Mouse (Mus musculus) CH12.LX (cell line): ENCODE measurements around the gene Hpcal1. TPM values are rescaled to one million over a fixed set of nuclear protein-coding genes. Genes with fewer than 3 reads are reported as not detected.

Source experiments
- DNase-seq: peaks from one replicate; pipeline ENCODE4 v3.0.0-alpha.2; 2013; ENCODE audit errors: extremely low read depth
- H3K27ac ChIP-seq: 2 replicates; pipeline ENCODE4 v1.5.1; 2012; ENCODE audit warnings: low read depth, mild to moderate bottlenecking, control low read depth, moderate library complexity; ENCODE audit not compliant: insufficient read depth
- H3K27me3 ChIP-seq: replicated peaks from 2 replicates; pipeline ENCODE3; 2012; ENCODE audit warnings: inconsistent platforms
- H3K36me3 ChIP-seq, 2 experiments: replicated peaks in 1 of 2; 2 replicates each; pipeline versions ENCODE3 to v1.6.1; 2012; ENCODE audit warnings: inconsistent platforms in 1 of 2, low read length in 1 of 2, mild to moderate bottlenecking in 1 of 2, mixed read lengths in 1 of 2, moderate library complexity in 1 of 2; ENCODE audit not compliant: control insufficient read depth in 1 of 2, insufficient read depth in 1 of 2
- H3K4me1 ChIP-seq, 2 experiments: 2 replicates each; pipeline ENCODE4 v1.6.1; 2012; ENCODE audit warnings: inconsistent platforms in 1 of 2, moderate library complexity in 1 of 2; ENCODE audit not compliant: insufficient read depth in 2 of 2, control insufficient read depth in 1 of 2
- H3K4me2 ChIP-seq: 2 replicates; pipeline ENCODE4 v1.6.1; 2012; ENCODE audit warnings: low read depth, mild to moderate bottlenecking, control low read depth; ENCODE audit not compliant: poor library complexity, insufficient read depth, severe bottlenecking
- H3K4me3 ChIP-seq, 3 experiments: fragments of 150-350 bp in 1 of 3; sonication (generic) in 1 of 3; replicated peaks in 1 of 3; 2 replicates each; pipeline versions ENCODE3 to v1.5.1; 2011 to 2012; ENCODE audit warnings: low read depth in 2 of 3, low read length in 2 of 3, mild to moderate bottlenecking in 2 of 3, moderate library complexity in 2 of 3, control low read depth in 1 of 3, improper control_type of control experiment in 1 of 3, inconsistent platforms in 1 of 3, mixed read lengths in 1 of 3; ENCODE audit not compliant: poor library complexity in 1 of 3
- H3K79me2 ChIP-seq: replicated peaks from 2 replicates; pipeline ENCODE4 v1.6.1; 2012; ENCODE audit warnings: mild to moderate bottlenecking, moderate library complexity; ENCODE audit not compliant: control insufficient read depth, poor library complexity, insufficient read depth, severe bottlenecking; ENCODE audit errors: extremely low read depth
- H3K9ac ChIP-seq: 2 replicates; pipeline ENCODE4 v1.6.1; 2012; ENCODE audit warnings: low read depth, mild to moderate bottlenecking, control low read depth, moderate library complexity; ENCODE audit not compliant: insufficient read depth
- H3K9me3 ChIP-seq: replicated peaks from 2 replicates; pipeline ENCODE3; 2012; ENCODE audit warnings: low read length, inconsistent platforms, mixed read lengths
- CHD2 ChIP-seq: IDR thresholded peaks from 2 replicates; pipeline ENCODE4 v1.6.1; 2011; ENCODE audit warnings: low read length, improper control_type of control experiment
- E2F4 ChIP-seq: IDR thresholded peaks from 2 replicates; pipeline ENCODE4 v1.6.1; 2011; ENCODE audit warnings: low read depth, low read length, improper control_type of control experiment; ENCODE audit not compliant: insufficient replicate concordance
- ELF1 ChIP-seq: IDR thresholded peaks from 2 replicates; pipeline ENCODE4 v1.6.1; 2014; ENCODE audit warnings: low read depth, mild to moderate bottlenecking, inconsistent platforms, low read length, improper control_type of control experiment
- ETS1 ChIP-seq: conservative IDR thresholded peaks from 2 replicates; pipeline ENCODE4 v1.6.1; 2012; ENCODE audit warnings: low read depth, mild to moderate bottlenecking, inconsistent platforms, low read length, improper control_type of control experiment, moderate library complexity
- HCFC1 ChIP-seq: IDR thresholded peaks from 2 replicates; pipeline ENCODE4 v1.6.1; 2012; ENCODE audit warnings: low read depth, mild to moderate bottlenecking, inconsistent platforms, low read length, improper control_type of control experiment
- JUN ChIP-seq: IDR thresholded peaks from 2 replicates; pipeline ENCODE4 v1.6.1; 2011; ENCODE audit warnings: low read depth, mild to moderate bottlenecking, low read length, improper control_type of control experiment, moderate library complexity; ENCODE audit not compliant: insufficient read depth
- MAFK ChIP-seq: IDR thresholded peaks from 2 replicates; pipeline ENCODE4 v1.6.1; 2011; ENCODE audit warnings: low read length, improper control_type of control experiment; ENCODE audit not compliant: insufficient replicate concordance
- NELFE ChIP-seq: IDR thresholded peaks from 2 replicates; pipeline ENCODE4 v1.6.1; 2011; ENCODE audit warnings: low read depth, low read length, improper control_type of control experiment
- POLR2AphosphoS2 ChIP-seq: IDR thresholded peaks from 2 replicates; pipeline ENCODE4 v1.6.1; 2011; ENCODE audit warnings: low read depth, low read length, improper control_type of control experiment
- RAD21 ChIP-seq: IDR thresholded peaks from 2 replicates; pipeline ENCODE4 v1.6.1; 2011; ENCODE audit warnings: low read depth, mild to moderate bottlenecking, low read length, improper control_type of control experiment, moderate library complexity
- UBTF ChIP-seq: IDR thresholded peaks from 2 replicates; pipeline ENCODE4 v1.6.1; 2012; ENCODE audit warnings: low read depth, mild to moderate bottlenecking, inconsistent platforms, low read length, improper control_type of control experiment, moderate library complexity
- USF1 ChIP-seq: IDR thresholded peaks from 2 replicates; pipeline ENCODE4 v1.6.1; 2014; ENCODE audit warnings: low read depth, mild to moderate bottlenecking, inconsistent platforms, low read length, improper control_type of control experiment
- ZKSCAN1 ChIP-seq: IDR thresholded peaks from 2 replicates; pipeline ENCODE4 v1.6.1; 2012; ENCODE audit warnings: low read depth, inconsistent platforms, low read length, improper control_type of control experiment, borderline replicate concordance
- ZMIZ1 ChIP-seq: IDR thresholded peaks from 2 replicates; pipeline ENCODE4 v1.6.1; 2012; ENCODE audit warnings: low read depth, mild to moderate bottlenecking, inconsistent platforms, low read length, improper control_type of control experiment
- ZNF384 ChIP-seq: IDR thresholded peaks from 2 replicates; pipeline ENCODE4 v1.6.1; 2012; ENCODE audit warnings: low read depth, low read length, improper control_type of control experiment, inconsistent platforms
- dilution Hi-C: fragments of 300-500 bp; cut with MboI; formaldehyde crosslinking; loops from 2 replicates; pipeline ENCODE4 v1.14.3; 2020; ENCODE audit warnings: low sequenced_read_pairs; ENCODE audit not compliant: extremely low pct_unique_long_range_greater_than_20kb, extremely low pct_ligation_motif_present
- in situ Hi-C: fragments of 300-500 bp; cut with MboI; formaldehyde crosslinking; loops from 3 replicates; pipeline ENCODE4 v1.14.3; 2019; ENCODE audit warnings: low sequenced_read_pairs, low pct_ligation_motif_present, low pct_unique_long_range_greater_than_20kb, mixed read lengths
- polyA plus RNA-seq: library from polyadenylated mRNA; unstranded; fragments of >175 nt; gene quantifications from 2 replicates; pipeline ENCODE4 v1.2.1, GENCODE M21; 2012; ENCODE audit warnings: low read depth; ENCODE audit not compliant: insufficient read length
- total RNA-seq, 2 experiments: library from RNA; depleted of rRNA; stranded (reverse); fragments of 300-350 nt in 1 of 2; fragments of >200 nt in 1 of 2; gene quantifications; 2 replicates each; pipeline ENCODE4 v1.2.3; 2012 to 2014

Gene Hpcal1
- total and polyA plus RNA-seq, 3 experiments = 4.9 to 5.5 (median 4.9) TPM

DNA sequence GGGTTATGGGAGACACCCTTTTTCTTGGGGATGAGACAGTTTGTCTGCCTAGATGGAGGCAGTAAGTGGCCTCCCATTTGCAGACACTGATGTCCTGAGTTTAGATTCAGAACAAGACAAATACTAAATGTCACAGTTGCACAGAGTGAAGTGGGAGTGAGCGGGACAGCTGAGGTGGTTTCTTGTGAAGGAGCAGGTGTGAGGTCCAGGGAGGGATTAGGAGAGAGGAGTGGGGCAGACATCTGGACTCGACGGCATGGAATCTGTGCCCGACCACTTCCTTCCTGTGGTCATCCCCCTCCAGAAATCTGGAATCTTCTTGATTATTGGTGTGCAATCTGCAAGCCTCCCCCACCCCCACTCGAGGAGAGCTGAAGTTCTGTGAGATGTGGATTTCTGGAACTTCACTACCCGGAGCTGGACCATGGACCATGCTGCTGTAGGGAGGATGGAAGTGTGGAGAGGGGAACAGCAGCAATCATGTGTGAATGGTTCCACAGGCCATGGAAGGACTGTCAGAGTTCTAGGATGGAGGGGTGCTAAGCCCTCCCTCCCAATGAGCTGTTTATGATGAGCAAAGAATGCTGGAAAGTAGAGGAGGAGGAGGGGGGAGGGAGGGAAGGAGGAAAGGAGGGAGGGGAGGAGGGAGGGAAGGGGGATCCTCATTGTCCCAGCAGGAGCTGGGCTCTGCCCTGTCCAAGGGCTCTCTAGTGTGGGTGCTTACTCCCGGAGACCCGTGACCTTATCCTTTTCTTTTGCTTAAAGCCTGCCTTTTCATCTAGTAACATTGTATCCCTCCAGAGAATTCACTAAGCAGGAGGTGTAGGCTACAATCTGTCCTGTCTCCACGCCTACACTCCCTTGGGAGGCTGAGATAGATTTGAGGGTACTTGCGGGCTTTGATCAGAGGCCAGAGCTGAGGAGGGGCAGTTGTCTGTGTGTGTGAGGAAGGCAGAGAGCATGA, 56.8 kb downstream of the Hpcal1 start:
- no peak overlapping the region for H3K4me2 ChIP-seq
- H3K9me3 ChIP-seq = no peaks in the 10 kb centered on the region
- no peak for TF ChIP-seq CHD2
- TF ChIP-seq UBTF = no peak
- TF ChIP-seq ZKSCAN1 = no peak
- no peak for TF ChIP-seq JUN
- TF ChIP-seq ELF1 = no peak
- TF ChIP-seq MAFK = no peak
- no peak for TF ChIP-seq POLR2AphosphoS2
- TF ChIP-seq RAD21 = no peak
- no peak for TF ChIP-seq NELFE
- TF ChIP-seq ETS1 = no peak
- no peak for TF ChIP-seq ZMIZ1
- no peak for TF ChIP-seq ZNF384
- no peak for TF ChIP-seq HCFC1
- TF ChIP-seq E2F4 = no peak
- H3K4me3 ChIP-seq = no peak overlapping the region
- dilution Hi-C loops (no loop called here), in situ Hi-C loops (no loop called here)
- no peaks in the 10 kb centered on the region for H3K27me3 ChIP-seq
- H3K36me3 ChIP-seq = no peaks in the 10 kb centered on the region
- H3K4me1 ChIP-seq = peaks cover 6 to 37% of the 10 kb centered on the region in 2 experiments; a peak in 3 of 4 replicates
- no peak overlapping the region for H3K9ac ChIP-seq
- no peak for DNase-seq
- H3K79me2 ChIP-seq = no peaks in the 10 kb centered on the region
- no peak overlapping the region for H3K27ac ChIP-seq

DNA sequence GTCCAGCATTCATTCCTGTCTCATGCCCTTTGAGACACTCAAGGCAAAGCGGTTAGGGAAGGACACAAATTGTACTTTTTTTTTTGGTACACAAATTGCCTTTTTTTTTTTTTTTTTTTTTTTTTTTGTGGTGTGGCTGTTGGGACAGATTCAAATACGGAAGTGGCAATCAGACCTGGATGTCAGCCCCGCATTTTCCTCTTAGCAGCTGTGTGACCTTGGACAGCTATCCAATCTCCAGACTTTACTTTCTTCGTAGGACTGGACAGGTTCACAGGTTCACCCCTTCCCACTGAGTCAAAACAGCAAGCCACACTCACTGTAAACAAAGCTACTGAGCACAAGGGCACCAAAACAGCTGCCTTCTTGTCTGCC, 57.5 kb downstream of the Hpcal1 start:
- no peaks in the 10 kb centered on the region for H3K79me2 ChIP-seq
- in situ Hi-C loops = no loop called here
- DNase-seq = no peak
- no peaks in the 10 kb centered on the region for H3K36me3 ChIP-seq
- no peaks in the 10 kb centered on the region for H3K27me3 ChIP-seq
- no peak overlapping the region for H3K4me3 ChIP-seq
- no peak overlapping the region for H3K9ac ChIP-seq
- no peaks in the 10 kb centered on the region for H3K9me3 ChIP-seq
- H3K4me2 ChIP-seq = no peak overlapping the region
- dilution Hi-C loops = no loop called here
- TF ChIP-seq USF1 = no peak
- peak; percentile 62 for TF ChIP-seq ZNF384
- H3K4me1 ChIP-seq = peaks cover 6 to 37% of the 10 kb centered on the region in 2 experiments; a peak in 3 of 4 replicates
- H3K27ac ChIP-seq = no peak overlapping the region
